Mouse (Mus musculus) midbrain, embryonic 13.5 days (tissue): ENCODE data around the gene Lrrc73. TPM values are rescaled to one million over a fixed set of nuclear protein-coding genes. Genes with fewer than 3 reads are reported as not detected.

ENCODE experiments used
- ATAC-seq: fragments of 200-750 bp; cut with Nextera tagmentation; 2 replicates; pipeline ENCODE4 v1.8.0; 2017; ENCODE audit warnings: mild to moderate bottlenecking, moderate TSS enrichment, moderate library complexity
- H3K27ac ChIP-seq: fragments of 300-500 bp; sonication (generic); 2 replicates; pipeline ENCODE4 v1.5.1; 2015; ENCODE audit warnings: inconsistent platforms, mild to moderate bottlenecking, moderate library complexity
- H3K27me3 ChIP-seq: fragments of 300-500 bp; sonication (generic); 2 replicates; pipeline ENCODE4 v1.6.1; 2015; ENCODE audit warnings: mild to moderate bottlenecking, inconsistent platforms
- H3K36me3 ChIP-seq: fragments of 300-500 bp; sonication (generic); 2 replicates; pipeline ENCODE4 v1.6.1; 2015; ENCODE audit warnings: mild to moderate bottlenecking, inconsistent platforms
- H3K4me1 ChIP-seq: fragments of 300-500 bp; sonication (generic); replicated peaks from 2 replicates; pipeline ENCODE4 v1.6.1; 2015; ENCODE audit warnings: inconsistent platforms
- H3K4me2 ChIP-seq: fragments of 300-500 bp; sonication (generic); replicated peaks from 2 replicates; pipeline ENCODE4 v1.6.1; 2015; ENCODE audit warnings: moderate library complexity, mild to moderate bottlenecking, inconsistent platforms
- H3K4me3 ChIP-seq: fragments of 300-500 bp; sonication (generic); replicated peaks from 2 replicates; pipeline ENCODE4 v1.5.1; 2015; ENCODE audit warnings: mild to moderate bottlenecking, inconsistent platforms
- H3K9ac ChIP-seq: fragments of 300-500 bp; sonication (generic); replicated peaks from 2 replicates; pipeline ENCODE4 v1.6.1; 2015; ENCODE audit warnings: mild to moderate bottlenecking, inconsistent platforms
- H3K9me3 ChIP-seq: fragments of 300-500 bp; sonication (generic); 2 replicates; pipeline ENCODE4 v1.6.1; 2016; ENCODE audit warnings: mild to moderate bottlenecking, inconsistent platforms
- WGBS: fragments of 180-500 bp; shearing (Covaris S2); methylation state at CpG from one replicate; pipeline ENCODE4 v1.1.7; 2015; 5-methylcytosine and 5-hydroxymethylcytosine counted together
- polyA plus RNA-seq: library from polyadenylated mRNA; unstranded; fragments of >200 nt; fragmentation: Nextera tagmentation; extraction: Ambion mirVana; gene quantifications from 2 replicates; pipeline ENCODE4 v1.2.1, GENCODE M21; 2015

Gene Lrrc73
- polyA plus RNA-seq, 1 experiment from 2014 or later, result 7.5 TPM

GRCm38 (mm10) chr17:46244579-46244978, 8.8 kb upstream of the Lrrc73 start:
- Histone ChIP-seq H3K27me3 (no peaks in the 10 kb centered on the region), H3K27ac (no peak overlapping the region), H3K4me3 (no peak overlapping the region), H3K9me3 (no peaks in the 10 kb centered on the region), H3K4me2 (no peak overlapping the region), H3K4me1 (peaks cover 26% of the 10 kb centered on the region), H3K36me3 (peaks cover 75% of the 10 kb centered on the region), H3K9ac (no peak overlapping the region)
- 85% methylated on average over 10 of the region's 10 CpGs for WGBS
- no peak for ATAC-seq

GRCm38 (mm10) chr17:46247512-46248188, 5.7 kb upstream of the Lrrc73 start, which contains the start of the genes Polr1c and Yipf3:
Gene Polr1c, minus strand, starts transcription at chr17:46248054.
Gene Yipf3, plus strand, starts transcription at chr17:46248080.
- Histone ChIP-seq H3K4me3 (peak within 1 kb of the TSS; percentile 98), H3K36me3 (peaks cover 75% of the 10 kb centered on the region), H3K4me2 (peak within 1 kb of the TSS; percentile 93), H3K9me3 (no peaks in the 10 kb centered on the region), H3K27ac (peak within 1 kb of the TSS; percentile 84), H3K9ac (peak within 1 kb of the TSS; percentile 99), H3K4me1 (peaks cover 28% of the 10 kb centered on the region), H3K27me3 (no peaks in the 10 kb centered on the region)
- WGBS, result under 1% methylated on average over 53 of the region's 53 CpGs
- peak; percentile 94 for ATAC-seq

- Histone ChIP-seq H3K4me1 (peaks cover 30% of the 10 kb centered on the region), H3K27me3 (no peaks in the 10 kb centered on the region), H3K4me3 (peak overlapping the region; percentile 98), H3K9ac (peak overlapping the region; percentile 99), H3K4me2 (peak overlapping the region; percentile 93), H3K9me3 (no peaks in the 10 kb centered on the region), H3K36me3 (peaks cover 70% of the 10 kb centered on the region), H3K27ac (peak overlapping the region; percentile 78)
- peak; percentile 70 for ATAC-seq
- WGBS, result 1% methylated on average over 37 of the region's 37 CpGs
Measured at GRCm38 (mm10) chr17:46248189-46248522, 5.2 kb upstream of the Lrrc73 start.

GRCm38 (mm10) chr17:46251174-46251573, 2.2 kb upstream of the Lrrc73 start:
- Histone ChIP-seq H3K4me3 (no peak overlapping the region), H3K27ac (no peak overlapping the region), H3K9me3 (no peaks in the 10 kb centered on the region), H3K4me2 (no peak overlapping the region), H3K27me3 (peaks cover 6% of the 10 kb centered on the region), H3K36me3 (peaks cover 40% of the 10 kb centered on the region), H3K4me1 (peaks cover 51% of the 10 kb centered on the region), H3K9ac (no peak overlapping the region)
- no peak for ATAC-seq
- 81% methylated on average over 7 of the region's 7 CpGs for WGBS

- Histone ChIP-seq H3K27ac (0 out of 2 replicates have a peak overlapping the region, but pooled peaks have one; percentile 70), H3K4me1 (peaks cover 40% of the 10 kb centered on the region), H3K27me3 (peaks cover 6% of the 10 kb centered on the region), H3K4me3 (peak overlapping the region; percentile 82), H3K9me3 (no peaks in the 10 kb centered on the region), H3K4me2 (peak overlapping the region; percentile 98), H3K9ac (peak overlapping the region; percentile 82; the same call in 1 of the 2 replicates), H3K36me3 (peaks cover 50% of the 10 kb centered on the region)
- 58% methylated on average over 14 of the region's 14 CpGs for WGBS
- ATAC-seq, result no peak
Measured at GRCm38 (mm10) chr17:46252571-46253451, 520 bp upstream of the Lrrc73 start.

GRCm38 (mm10) chr17:46254106-46254505, 775 bp downstream of the Lrrc73 start:
- Histone ChIP-seq H3K9ac (peak overlapping the region; percentile 82), H3K9me3 (no peaks in the 10 kb centered on the region), H3K36me3 (peaks cover 62% of the 10 kb centered on the region), H3K27ac (peak overlapping the region; percentile 70), H3K27me3 (peaks cover 6% of the 10 kb centered on the region), H3K4me2 (peak overlapping the region; percentile 98), H3K4me1 (peaks cover 33% of the 10 kb centered on the region), H3K4me3 (peak overlapping the region; percentile 82)
- WGBS, result 0% methylated on average over 42 of the region's 54 CpGs
- peak; percentile 51 for ATAC-seq

GRCm38 (mm10) chr17:46255147-46255546, 1.8 kb downstream of the Lrrc73 start:
- ATAC-seq, result no peak
- WGBS, result 32% methylated on average over 6 of the region's 6 CpGs
- Histone ChIP-seq H3K4me2 (peak overlapping the region; percentile 98), H3K27ac (no peak overlapping the region), H3K4me1 (peaks cover 26% of the 10 kb centered on the region), H3K9ac (peak overlapping the region; percentile 82), H3K4me3 (peak overlapping the region; percentile 82), H3K9me3 (no peaks in the 10 kb centered on the region), H3K36me3 (peaks cover 63% of the 10 kb centered on the region), H3K27me3 (peaks cover 6% of the 10 kb centered on the region)

- WGBS, result 79% methylated on average over 30 of the region's 30 CpGs
- ATAC-seq, result no peak
- Histone ChIP-seq H3K27me3 (peaks cover 6% of the 10 kb centered on the region), H3K4me1 (peaks cover 22% of the 10 kb centered on the region), H3K27ac (no peak overlapping the region), H3K4me2 (no peak overlapping the region), H3K9me3 (no peaks in the 10 kb centered on the region), H3K9ac (no peak overlapping the region), H3K36me3 (peaks cover 72% of the 10 kb centered on the region), H3K4me3 (no peak overlapping the region)
Measured at GRCm38 (mm10) chr17:46258279-46259053, 5.1 kb downstream of the Lrrc73 start.

GRCm38 (mm10) chr17:46259675-46260074, 6.3 kb downstream of the Lrrc73 start:
- no peak overlapping the region for H3K4me3 ChIP-seq
- 90% methylated on average over 17 of the region's 17 CpGs for WGBS
- H3K4me1 ChIP-seq, result peaks cover 14% of the 10 kb centered on the region
- H3K36me3 ChIP-seq, result peaks cover 84% of the 10 kb centered on the region
- no peak for ATAC-seq
- no peak overlapping the region for H3K9ac ChIP-seq
- no peak overlapping the region for H3K27ac ChIP-seq
- no peak overlapping the region for H3K4me2 ChIP-seq
- peaks cover 5% of the 10 kb centered on the region for H3K27me3 ChIP-seq
- no peaks in the 10 kb centered on the region for H3K9me3 ChIP-seq

GRCm38 (mm10) chr17:46262201-46262694, 8.9 kb downstream of the Lrrc73 start:
- Histone ChIP-seq H3K27me3 (no peaks in the 10 kb centered on the region), H3K9ac (no peak overlapping the region), H3K4me3 (no peak overlapping the region), H3K36me3 (peaks cover 80% of the 10 kb centered on the region), H3K9me3 (no peaks in the 10 kb centered on the region), H3K27ac (no peak overlapping the region), H3K4me2 (no peak overlapping the region), H3K4me1 (0 out of 2 replicates have a peak, but pooled peaks cover 2% of the 10 kb centered on the region)
- WGBS, result 93% methylated on average over 5 of the region's 5 CpGs
- ATAC-seq, result no peak

- 0 out of 2 replicates have a peak, but pooled peaks cover 2% of the 10 kb centered on the region for H3K4me1 ChIP-seq
- H3K4me2 ChIP-seq, result no peak overlapping the region
- H3K9me3 ChIP-seq, result no peaks in the 10 kb centered on the region
- peaks cover 64% of the 10 kb centered on the region for H3K36me3 ChIP-seq
- no peak overlapping the region for H3K9ac ChIP-seq
- no peak overlapping the region for H3K4me3 ChIP-seq
- 90% methylated on average over 12 of the region's 12 CpGs for WGBS
- no peak overlapping the region for H3K27ac ChIP-seq
- ATAC-seq, result no peak; the same call in 1 of the 2 replicates
- H3K27me3 ChIP-seq, result no peaks in the 10 kb centered on the region
Measured at GRCm38 (mm10) chr17:46265502-46265901, 12.2 kb downstream of the Lrrc73 start.
